Mouse (Mus musculus): ENCODE data around the gene Wdfy4. TPM values are rescaled to one million over a fixed set of nuclear protein-coding genes. Genes with fewer than 3 reads are reported as not detected.

The Wdfy4 gene
- polyA plus RNA-seq, 1 experiment from 2014 or later, result 0.20 TPM

- WGBS, result 88% methylated on average over 1 of the region's 1 CpGs
- H3K27me3 ChIP-seq (ENCODE audit: insufficient read depth, low read length), result no peaks in the 10 kb centered on the region
- no peak for TF ChIP-seq CTCF (IDR thresholded peaks at IDR 0.05; ENCODE audit: low read depth)
- DNase-seq (ENCODE audit: low spot score) (no peak), ATAC-seq (replicated peaks; ENCODE audit: low FRiP score, low read depth) (no peak)
- no peak overlapping the region for H3K9ac ChIP-seq (ENCODE audit: low read depth, low read length)
- no peak overlapping the region for H3K4me2 ChIP-seq (ENCODE audit: low read length)
- H3K9me3 ChIP-seq (replicated peaks; ENCODE audit: low read length), result no peaks in the 10 kb centered on the region
- H3K4me1 ChIP-seq (replicated peaks; ENCODE audit: insufficient read depth, low read length), result no peaks in the 10 kb centered on the region
- H3K4me3 ChIP-seq (replicated peaks; ENCODE audit: low read depth, low read length), result no peak overlapping the region
- no peaks in the 10 kb centered on the region for H3K36me3 ChIP-seq (ENCODE audit: insufficient read depth, low read length)
- no peak overlapping the region for H3K27ac ChIP-seq
These were observed 180.2 kb downstream of the Wdfy4 start for GRCm38 (mm10) chr14:33005114-33005513.

GRCm38 (mm10) chr14:33000112-33000979 is 185.0 kb downstream of the Wdfy4 start:
- no peaks in the 10 kb centered on the region for H3K27me3 ChIP-seq (ENCODE audit: insufficient read depth, low read length)
- no peak overlapping the region for H3K4me3 ChIP-seq (replicated peaks; ENCODE audit: low read depth, low read length)
- no peaks in the 10 kb centered on the region for H3K36me3 ChIP-seq (ENCODE audit: insufficient read depth, low read length)
- no peaks in the 10 kb centered on the region for H3K9me3 ChIP-seq (replicated peaks; ENCODE audit: low read length)
- no peak for TF ChIP-seq CTCF (IDR thresholded peaks at IDR 0.05; ENCODE audit: low read depth)
- no peaks in the 10 kb centered on the region for H3K4me1 ChIP-seq (replicated peaks; ENCODE audit: insufficient read depth, low read length)
- no peak overlapping the region for H3K4me2 ChIP-seq (ENCODE audit: low read length)
- DNase-seq (ENCODE audit: low spot score), result no peak
- H3K9ac ChIP-seq (ENCODE audit: low read depth, low read length), result no peak overlapping the region
- ATAC-seq (replicated peaks; ENCODE audit: low FRiP score, low read depth), result no peak
- 65% methylated on average over 8 of the region's 8 CpGs for WGBS
- no peak overlapping the region for H3K27ac ChIP-seq

GRCm38 (mm10) chr14:32999511-32999910 is 185.8 kb downstream of the Wdfy4 start:
- Histone ChIP-seq H3K4me3 (replicated peaks; ENCODE audit: low read depth, low read length) (no peak overlapping the region), H3K9me3 (replicated peaks; ENCODE audit: low read length) (no peaks in the 10 kb centered on the region), H3K27me3 (ENCODE audit: insufficient read depth, low read length) (no peaks in the 10 kb centered on the region), H3K9ac (ENCODE audit: low read depth, low read length) (no peak overlapping the region), H3K27ac (no peak overlapping the region), H3K4me1 (replicated peaks; ENCODE audit: insufficient read depth, low read length) (no peaks in the 10 kb centered on the region), H3K36me3 (ENCODE audit: insufficient read depth, low read length) (no peaks in the 10 kb centered on the region), H3K4me2 (ENCODE audit: low read length) (no peak overlapping the region)
- ATAC-seq (replicated peaks; ENCODE audit: low FRiP score, low read depth) (no peak), DNase-seq (ENCODE audit: low spot score) (no peak)
- no peak for TF ChIP-seq CTCF (IDR thresholded peaks at IDR 0.05; ENCODE audit: low read depth)
- 50% methylated on average over 10 of the region's 10 CpGs for WGBS

DNA sequence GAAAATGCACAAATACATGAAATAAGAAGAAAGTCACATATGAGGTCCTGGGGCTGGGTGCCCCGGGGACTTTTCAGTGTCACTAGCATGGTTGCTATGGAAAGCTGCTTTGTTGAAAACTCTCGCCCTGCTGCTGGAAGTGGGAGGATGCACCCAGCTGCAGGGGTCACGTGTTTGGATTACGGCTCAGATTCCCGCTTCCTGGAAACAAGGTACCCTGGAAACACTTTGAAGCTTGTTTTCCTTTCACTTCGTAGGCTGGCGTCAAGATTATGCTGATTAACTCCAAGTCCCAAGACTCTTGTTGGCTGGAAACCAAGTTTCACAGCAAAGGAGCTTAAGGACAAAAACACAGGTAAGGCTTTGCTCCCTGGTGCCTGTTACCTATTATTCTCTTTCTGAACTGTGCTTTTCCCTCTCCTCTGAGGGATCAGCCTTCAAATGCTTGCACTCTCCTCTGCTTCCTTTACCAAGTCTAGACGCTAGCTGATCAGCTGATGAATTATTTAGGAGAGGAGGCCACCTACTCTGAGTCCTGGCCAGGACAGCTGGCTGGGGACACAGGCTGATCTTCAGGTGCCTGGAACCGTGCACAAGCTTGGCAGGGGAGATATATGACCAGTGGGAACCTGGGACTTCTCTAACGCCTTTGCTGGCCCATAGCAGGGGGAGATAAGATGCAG is 190.2 kb downstream of the Wdfy4 start:
- ATAC-seq (replicated peaks; ENCODE audit: low FRiP score, low read depth), result peak; percentile 71
- DNase-seq (ENCODE audit: low spot score), result peak; percentile 85
- H3K27ac ChIP-seq, result no peak overlapping the region
- H3K27me3 ChIP-seq (ENCODE audit: insufficient read depth, low read length), result no peaks in the 10 kb centered on the region
- H3K4me2 ChIP-seq (ENCODE audit: low read length), result peak overlapping the region; percentile 44
- H3K9me3 ChIP-seq (replicated peaks; ENCODE audit: low read length), result no peaks in the 10 kb centered on the region
- WGBS, result 4% methylated on average over 10 of the region's 10 CpGs
- no peaks in the 10 kb centered on the region for H3K36me3 ChIP-seq (ENCODE audit: insufficient read depth, low read length)
- H3K9ac ChIP-seq (ENCODE audit: low read depth, low read length), result no peak overlapping the region
- no peaks in the 10 kb centered on the region for H3K4me1 ChIP-seq (replicated peaks; ENCODE audit: insufficient read depth, low read length)
- H3K4me3 ChIP-seq (replicated peaks; ENCODE audit: low read depth, low read length), result 0 out of 2 replicates have a peak overlapping the region, but pooled peaks have one; percentile 6
- TF ChIP-seq CTCF (IDR thresholded peaks at IDR 0.05; ENCODE audit: low read depth), result no peak

DNA sequence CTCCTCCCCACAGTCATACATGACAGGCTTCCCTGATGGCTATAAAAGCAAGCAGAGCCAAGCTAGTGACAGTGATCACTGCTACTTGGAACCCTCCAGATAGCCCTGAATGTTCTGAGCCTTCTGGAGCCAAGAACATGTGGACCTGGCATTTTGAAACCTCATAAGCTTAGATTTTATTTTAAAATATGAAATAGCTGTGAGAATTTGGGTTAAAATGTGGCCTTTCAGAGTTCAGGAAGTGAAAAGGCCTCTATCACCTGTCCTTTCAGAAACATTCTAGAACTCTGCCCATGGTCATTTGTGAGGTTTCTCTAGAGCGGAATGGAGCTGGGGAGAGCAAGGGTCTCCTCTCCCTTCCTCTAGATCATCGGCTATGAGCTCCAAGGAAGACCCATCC is 194.2 kb downstream of the Wdfy4 start, which contains the start of gene Lrrc18:
Gene Lrrc18 (plus strand): TSS at position 301 of the 400 bp plus-strand sequence.
- H3K9me3 ChIP-seq (replicated peaks; ENCODE audit: low read length), result no peaks in the 10 kb centered on the region
- no peak within 1 kb of the TSS for H3K4me2 ChIP-seq (ENCODE audit: low read length)
- TF ChIP-seq CTCF (IDR thresholded peaks at IDR 0.05; ENCODE audit: low read depth), result no peak
- 90% methylated on average over 2 of the region's 2 CpGs for WGBS
- H3K27me3 ChIP-seq (ENCODE audit: insufficient read depth, low read length), result no peaks in the 10 kb centered on the region
- no peak within 1 kb of the TSS for H3K9ac ChIP-seq (ENCODE audit: low read depth, low read length)
- no peak within 1 kb of the TSS for H3K27ac ChIP-seq
- H3K4me1 ChIP-seq (replicated peaks; ENCODE audit: insufficient read depth, low read length), result no peaks in the 10 kb centered on the region
- no peak within 1 kb of the TSS for H3K4me3 ChIP-seq (replicated peaks; ENCODE audit: low read depth, low read length)
- H3K36me3 ChIP-seq (ENCODE audit: insufficient read depth, low read length), result no peaks in the 10 kb centered on the region
- DNase-seq (ENCODE audit: low spot score), result no peak
- ATAC-seq (replicated peaks; ENCODE audit: low FRiP score, low read depth), result no peak

GRCm38 (mm10) chr14:32986659-32987058 is 198.6 kb downstream of the Wdfy4 start:
- 7% methylated on average over 4 of the region's 4 CpGs for WGBS
- DNase-seq (ENCODE audit: low spot score) (peak; percentile 76), ATAC-seq (replicated peaks; ENCODE audit: low FRiP score, low read depth) (no peak)
- no peak for TF ChIP-seq CTCF (IDR thresholded peaks at IDR 0.05; ENCODE audit: low read depth)
- Histone ChIP-seq H3K27ac (no peak overlapping the region), H3K9me3 (replicated peaks; ENCODE audit: low read length) (no peaks in the 10 kb centered on the region), H3K27me3 (ENCODE audit: insufficient read depth, low read length) (no peaks in the 10 kb centered on the region), H3K36me3 (ENCODE audit: insufficient read depth, low read length) (no peaks in the 10 kb centered on the region), H3K4me2 (ENCODE audit: low read length) (no peak overlapping the region), H3K4me1 (replicated peaks; ENCODE audit: insufficient read depth, low read length) (no peaks in the 10 kb centered on the region), H3K4me3 (replicated peaks; ENCODE audit: low read depth, low read length) (no peak overlapping the region), H3K9ac (ENCODE audit: low read depth, low read length) (no peak overlapping the region)
